Mouse (Mus musculus) adrenal gland, postnatal 36 days (tissue): ENCODE data around the gene Atl1. TPM values are rescaled to one million over a fixed set of nuclear protein-coding genes. Genes with fewer than 3 reads are reported as not detected.

ENCODE experiments used
- total RNA-seq, 2 experiments: library from RNA; stranded (reverse); gene quantifications; 2 replicates each; pipeline ENCODE4 v1.2.3; 2021

Gene Atl1
- total RNA-seq, 2 experiments from 2014 or later, result 4.1 to 5.1 TPM

Other genes with a start within 250 kb of the Atl1 start
- gene Sos2, start 210.8 kb upstream of the Atl1 start, total RNA-seq, result 10 to 100 TPM; 41.7 to 46.9 TPM
- 10 to 100 TPM; 22.7 to 26.4 TPM for gene L2hgdh, start 167.7 kb upstream of the Atl1 start, total RNA-seq
- 10 to 100 TPM; 13.6 to 20.9 TPM for gene Atp5s, start 167.7 kb upstream of the Atl1 start, total RNA-seq
- 1 to 10 TPM; 1.2 to 1.4 TPM for gene Cdkl1, start 101.3 kb upstream of the Atl1 start, total RNA-seq
- gene Map4k5, start 586 bp downstream of the Atl1 start, total RNA-seq, result 10 to 100 TPM; 31.4 to 34.5 TPM
- 10 to 100 TPM; 47.0 to 57.7 TPM for gene Sav1, start 94.4 kb downstream of the Atl1 start, total RNA-seq
- 10 to 100 TPM; 31.2 to 39.4 TPM for gene Nin, start 221.1 kb downstream of the Atl1 start, total RNA-seq